Mouse (Mus musculus): ENCODE results near the gene Pigc. TPM values are rescaled to one million over a fixed set of nuclear protein-coding genes. Genes with fewer than 3 reads are reported as not detected.

Gene Pigc
- total RNA-seq, 2 experiments from 2014 or later: 8.9 to 11.6 TPM

DNA sequence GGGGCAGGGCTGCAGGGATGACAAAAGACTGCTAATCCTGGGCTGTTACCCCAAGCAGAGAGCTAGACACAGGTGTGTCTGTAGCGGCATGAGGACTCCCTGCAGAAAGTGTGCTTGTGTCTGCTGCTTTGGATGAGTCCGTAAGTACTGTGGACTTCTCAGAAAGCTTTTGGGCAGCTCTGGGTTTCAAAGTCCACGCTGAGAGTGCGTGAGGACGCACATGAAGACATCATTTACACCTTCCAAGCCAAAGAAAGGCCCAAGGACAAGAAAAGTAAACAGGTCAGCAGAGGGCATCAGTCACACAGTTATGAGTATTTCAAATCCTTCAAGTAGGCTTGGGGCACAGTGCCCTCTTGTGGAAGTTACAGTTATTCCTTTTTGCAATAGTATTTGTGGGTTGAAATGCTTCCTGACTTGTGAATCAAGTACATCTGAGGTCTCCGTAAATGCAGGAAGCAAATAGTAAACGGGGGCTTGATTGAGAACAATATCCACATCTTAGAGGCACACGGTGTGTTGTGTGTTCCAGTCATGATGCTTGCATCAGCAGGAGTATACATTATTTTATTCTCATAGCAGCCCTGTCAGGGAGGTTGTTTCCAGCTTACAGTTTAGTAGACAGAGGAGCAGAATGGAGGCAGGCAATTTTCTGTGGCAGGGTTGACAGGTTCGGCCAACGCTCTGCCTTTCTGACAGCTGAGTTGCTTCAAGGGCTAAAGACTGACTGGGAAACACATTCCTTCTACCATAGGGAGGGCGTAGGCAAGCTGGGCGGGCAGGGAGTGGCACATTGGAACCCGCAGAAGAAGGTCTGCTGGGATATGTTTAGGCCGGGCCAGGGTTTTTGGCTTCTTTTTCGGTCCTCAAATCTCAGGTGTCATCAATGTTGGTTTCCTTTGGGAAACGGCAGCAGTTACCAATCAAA is 7.5 kb downstream of the Pigc start:
- DNase-seq: peak; percentile 82 to 88

DNA sequence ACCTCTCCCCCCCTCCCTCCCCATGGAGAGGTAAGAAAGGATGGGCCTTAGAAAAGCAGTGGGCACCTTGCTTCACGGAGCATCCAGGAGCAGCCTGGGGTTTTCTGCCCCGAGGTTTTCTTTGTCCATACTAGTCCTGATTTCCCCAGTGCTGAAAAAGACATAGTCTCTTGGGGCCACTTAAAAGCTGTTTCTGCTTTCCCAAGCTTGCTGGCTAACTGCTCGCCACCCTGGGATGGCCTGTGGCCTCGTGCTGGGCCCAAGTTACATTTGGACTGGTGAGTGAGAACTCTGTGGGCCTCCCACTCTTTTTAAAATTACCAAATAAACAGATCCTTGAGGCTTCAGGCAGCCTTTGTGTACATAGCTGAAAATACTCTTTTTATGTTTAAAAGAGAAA is 8.3 kb downstream of the Pigc start:
- peak; percentile 50 to 65 for DNase-seq

DNA sequence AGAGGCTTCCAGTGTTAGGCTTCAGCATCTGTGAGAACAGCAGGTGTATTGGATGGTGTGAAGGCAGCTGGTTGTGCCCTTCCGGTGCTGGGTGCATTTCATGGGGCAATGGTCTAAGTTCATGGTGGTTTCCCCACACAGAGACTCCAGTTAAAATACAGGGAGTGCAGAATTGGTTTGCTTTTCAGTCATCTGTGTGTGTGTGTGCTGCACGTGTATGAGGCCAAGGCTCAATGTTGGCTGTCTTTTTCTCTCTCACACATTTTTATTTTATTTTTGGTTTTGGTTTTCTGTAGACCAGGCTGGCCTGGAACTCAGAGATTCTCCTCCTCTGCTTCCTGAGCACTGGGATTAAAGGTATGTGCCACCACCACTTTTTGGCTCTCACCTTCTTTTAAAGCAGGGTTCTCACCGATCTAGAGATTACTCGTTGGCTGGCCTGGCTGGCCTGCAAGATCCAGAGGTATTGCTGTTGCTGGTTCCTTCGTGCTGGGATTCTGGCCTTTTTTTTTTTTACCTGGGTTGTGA is 9.3 kb downstream of the Pigc start:
- no peak for DNase-seq

DNA sequence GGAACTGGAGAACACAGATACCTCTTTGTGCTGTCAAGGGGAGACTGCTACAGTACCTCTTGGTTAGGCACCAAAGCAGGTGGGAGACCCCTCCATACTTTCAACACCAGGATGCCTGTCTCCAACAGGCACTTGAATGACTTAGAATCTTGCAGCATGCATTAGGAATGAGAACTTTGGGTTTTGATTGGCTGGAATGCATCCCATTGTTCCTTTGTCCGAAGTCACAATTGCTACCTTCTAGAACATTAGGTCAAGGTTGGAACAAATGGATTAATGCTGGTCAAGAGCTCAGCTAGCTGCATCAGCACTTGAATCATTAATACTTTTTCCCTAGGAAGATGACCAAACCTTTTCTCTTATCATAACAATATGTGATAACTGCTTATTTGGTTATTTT is 10.6 kb downstream of the Pigc start, which contains the start of gene 4930558K02Rik:
Gene 4930558K02Rik (minus strand): TSS at position 101 of the 400 bp plus-strand sequence.
- DNase-seq: no peak

DNA sequence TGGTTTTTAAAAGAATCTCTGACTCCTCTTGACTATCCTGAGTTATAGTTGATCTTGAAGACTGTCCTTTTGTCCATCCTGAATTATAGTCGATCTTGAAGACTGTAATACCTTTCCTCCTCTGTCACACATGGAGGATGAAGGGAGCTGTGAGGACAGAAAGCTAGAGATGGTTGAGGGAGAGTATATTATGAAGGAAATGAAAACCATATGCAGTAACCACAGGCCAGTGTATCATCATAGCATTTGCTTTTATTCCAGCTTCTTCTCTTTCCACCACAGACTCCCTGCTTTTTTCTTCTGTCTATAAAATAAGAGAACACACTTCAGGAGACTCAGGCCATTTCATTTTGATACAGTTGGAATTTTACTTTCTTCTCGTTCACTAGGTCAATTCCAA is 11.1 kb downstream of the Pigc start:
- no peak for DNase-seq

DNA sequence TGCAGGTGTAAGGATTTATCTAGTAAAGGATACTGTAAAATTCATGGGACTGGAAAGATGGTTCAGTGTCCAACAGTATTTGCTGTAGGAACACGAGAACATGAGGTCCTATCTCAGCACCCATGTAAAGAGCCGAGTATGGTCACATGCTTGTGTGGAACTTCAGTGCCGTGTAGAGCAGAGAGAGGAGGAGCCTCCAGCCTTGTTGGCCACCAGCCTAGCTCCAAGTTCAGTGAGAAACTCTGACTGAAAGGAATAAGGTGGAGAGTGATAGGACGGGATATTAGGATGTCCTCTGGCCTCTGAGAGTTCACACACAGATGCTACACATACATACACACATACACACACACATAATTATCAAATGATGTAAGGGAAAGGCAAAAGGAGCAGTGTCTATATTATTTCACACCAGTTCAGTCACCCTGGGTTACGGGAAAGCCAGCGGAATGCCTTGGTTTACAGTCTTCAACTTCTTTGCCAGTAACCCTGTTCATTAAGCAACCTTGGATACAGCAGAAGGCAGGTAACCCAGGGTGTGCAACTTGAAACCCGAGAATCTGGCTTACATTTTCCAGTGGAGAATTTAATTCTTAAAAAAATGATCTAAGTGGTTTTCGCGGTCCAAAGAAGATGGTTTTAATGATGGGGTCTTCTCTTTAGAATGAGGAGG is 11.8 kb downstream of the Pigc start:
- no peak for DNase-seq

DNA sequence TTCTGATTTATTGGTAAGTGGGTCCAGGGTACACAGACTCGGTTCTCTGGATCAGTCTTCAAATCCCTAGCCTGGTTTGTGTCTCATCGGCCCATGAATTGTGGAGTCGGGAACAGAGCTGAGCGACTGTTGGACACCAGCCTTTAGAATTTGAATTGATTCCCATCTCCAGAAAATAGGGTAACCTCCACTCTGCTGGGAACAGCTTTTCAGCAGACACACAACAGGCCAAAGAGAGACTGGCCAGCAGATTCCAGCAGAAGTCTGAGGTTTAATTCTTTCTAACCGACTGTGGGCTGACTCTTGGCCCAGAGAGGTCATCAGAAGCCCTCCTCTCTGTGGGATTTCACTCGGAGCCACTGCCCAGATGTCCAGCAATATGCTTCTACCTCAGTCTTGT is 14.5 kb downstream of the Pigc start:
- peak; percentile 35 to 74 for DNase-seq

DNA sequence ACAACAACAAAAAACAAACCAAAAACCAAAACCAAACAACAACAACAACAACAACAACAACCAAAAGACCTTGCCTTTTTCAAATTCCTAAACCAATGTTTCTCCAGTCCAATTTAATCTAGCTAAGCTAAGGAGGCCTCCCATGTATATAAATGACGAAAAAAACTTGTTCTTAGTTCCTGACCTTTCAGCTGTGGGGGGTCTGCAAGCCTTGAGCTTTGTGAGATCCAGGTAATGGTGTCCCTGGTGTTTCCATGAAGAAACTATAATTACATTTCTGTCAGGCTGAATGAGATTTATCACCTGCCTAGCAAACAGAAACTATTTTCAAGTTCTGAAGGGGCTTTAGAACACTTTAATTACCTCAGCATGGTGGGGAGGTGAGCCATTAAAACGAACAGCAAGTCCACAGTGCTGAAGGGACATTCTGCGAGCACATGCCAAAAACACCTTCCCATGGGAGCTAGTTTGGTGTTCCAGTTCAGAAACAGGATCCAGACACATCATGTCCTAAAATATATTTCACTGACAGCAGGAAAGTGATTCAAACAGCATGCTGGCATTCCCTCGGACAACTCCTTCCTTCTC is 15.1 kb downstream of the Pigc start:
- DNase-seq: peak; percentile 68 to 77

DNA sequence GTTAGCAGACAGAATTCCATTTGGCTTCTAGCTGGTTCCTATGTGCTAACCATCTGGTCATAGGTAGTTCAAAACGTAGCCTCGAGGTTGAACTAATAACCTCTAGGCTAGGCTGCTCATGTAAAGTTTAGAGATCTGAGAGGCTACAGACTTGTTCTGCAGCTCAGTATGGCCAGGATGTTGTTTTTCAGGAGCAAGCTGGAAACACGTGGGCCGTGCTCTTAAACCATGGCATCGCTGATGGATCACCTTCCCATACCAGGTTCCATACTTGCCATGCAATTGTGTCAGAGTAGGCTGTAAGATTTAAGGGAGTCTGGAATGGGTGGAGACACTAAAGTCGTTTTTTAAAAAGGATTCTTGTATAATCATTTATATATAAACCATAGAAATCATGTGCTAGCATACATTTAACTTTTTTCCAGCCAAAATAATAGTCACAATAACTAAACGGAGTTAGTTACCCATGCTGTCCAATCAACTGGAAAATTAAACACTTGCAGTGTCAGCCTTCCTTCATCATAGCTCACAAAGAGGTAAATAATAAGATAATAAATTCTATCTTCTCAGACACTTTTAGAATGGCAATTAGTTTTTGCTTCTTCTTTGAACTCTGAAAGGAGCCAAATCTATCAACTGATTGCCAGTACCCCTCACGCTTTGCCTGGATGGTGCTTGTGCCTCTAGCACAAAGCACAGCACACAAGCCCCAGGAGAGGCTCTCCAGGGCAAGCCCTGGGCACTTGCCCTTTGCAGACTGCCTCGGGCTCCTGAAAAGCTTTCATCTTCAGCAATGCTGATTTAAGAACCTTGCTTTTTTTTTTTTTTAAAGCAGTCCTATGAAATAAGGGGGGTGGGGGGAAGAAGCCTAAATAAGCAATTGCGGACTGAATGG is 21.9 kb downstream of the Pigc start:
- no peak for DNase-seq

DNA sequence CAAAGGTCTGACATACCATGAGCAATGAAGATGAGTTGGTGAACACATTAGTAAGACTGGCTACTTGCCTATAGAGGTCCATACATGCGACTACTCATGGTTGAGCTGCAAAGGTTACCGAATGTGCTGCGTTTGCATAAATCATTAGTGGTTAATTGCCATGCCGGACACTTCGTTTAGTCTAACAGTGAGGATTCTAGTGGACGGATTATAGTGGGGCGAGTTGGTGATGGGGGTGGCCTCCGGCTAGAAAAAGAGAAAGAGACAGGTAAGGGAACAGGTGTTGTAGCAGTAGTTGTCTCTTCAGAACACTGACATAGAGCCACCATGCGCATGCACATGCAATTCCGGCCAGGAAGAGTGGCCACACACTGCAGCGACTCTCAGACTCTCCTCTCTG is 22.9 kb downstream of the Pigc start:
- no peak for DNase-seq

DNA sequence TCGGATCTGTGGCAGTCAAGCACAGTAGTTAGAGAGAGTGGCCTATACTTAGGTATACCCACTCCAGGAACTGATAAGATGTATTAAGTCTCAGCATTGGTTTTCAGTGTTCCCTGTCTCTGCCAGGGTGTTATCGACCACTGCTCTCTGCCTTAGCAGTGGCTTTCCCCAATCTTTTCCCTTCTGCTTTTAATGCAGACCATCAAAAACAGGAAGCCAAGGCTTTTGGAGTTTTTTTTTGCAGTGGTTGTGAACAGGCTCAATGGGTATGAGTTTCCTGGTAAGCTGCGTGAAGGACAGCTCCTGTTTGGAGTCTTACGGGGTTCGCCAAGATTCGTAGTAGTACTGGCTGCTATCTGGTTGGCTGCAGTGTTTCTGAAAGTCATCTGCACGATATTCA is 23.4 kb downstream of the Pigc start:
- no peak for DNase-seq

DNA sequence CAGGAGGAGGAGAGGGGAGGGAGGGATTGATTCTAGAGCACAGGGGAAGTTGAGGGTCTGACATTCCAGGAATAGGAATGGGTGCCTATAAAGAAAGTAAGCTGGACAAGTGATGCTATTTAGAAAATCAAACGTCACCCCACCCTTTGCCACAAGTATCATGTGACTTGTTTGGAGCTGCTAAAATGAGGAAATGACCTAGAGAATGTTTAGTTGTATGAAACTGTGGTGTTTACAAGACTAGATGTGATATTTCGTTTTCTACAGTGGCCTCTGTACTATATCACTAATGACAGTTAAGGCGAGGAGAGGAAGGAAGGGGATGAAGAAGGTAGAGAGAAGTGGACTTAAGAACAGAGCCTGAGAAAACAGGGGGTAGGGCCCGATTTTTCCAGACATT is 29.8 kb downstream of the Pigc start:
- DNase-seq: no peak

DNA sequence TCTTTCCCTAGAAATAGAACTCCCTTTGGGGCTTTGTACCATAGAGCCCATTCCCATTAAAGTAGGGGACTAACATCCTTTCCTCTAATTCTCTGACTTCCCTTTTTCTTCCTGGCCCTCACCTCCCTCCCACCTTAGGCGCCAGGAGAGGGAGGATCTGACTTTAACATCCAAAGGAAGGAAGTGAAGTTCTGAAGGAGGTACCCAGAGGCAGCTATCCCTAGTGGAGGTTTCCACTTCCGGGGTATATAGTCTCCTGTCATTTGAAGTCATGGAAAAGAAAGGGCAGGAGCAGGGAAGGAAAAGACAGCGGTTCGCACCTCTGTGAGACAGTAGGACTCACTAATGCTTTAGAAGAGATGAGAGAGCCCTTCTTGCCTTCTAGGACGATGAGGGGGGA is 30.4 kb downstream of the Pigc start:
- peak in 1 of 2 experiments; percentile 41 for DNase-seq

DNA sequence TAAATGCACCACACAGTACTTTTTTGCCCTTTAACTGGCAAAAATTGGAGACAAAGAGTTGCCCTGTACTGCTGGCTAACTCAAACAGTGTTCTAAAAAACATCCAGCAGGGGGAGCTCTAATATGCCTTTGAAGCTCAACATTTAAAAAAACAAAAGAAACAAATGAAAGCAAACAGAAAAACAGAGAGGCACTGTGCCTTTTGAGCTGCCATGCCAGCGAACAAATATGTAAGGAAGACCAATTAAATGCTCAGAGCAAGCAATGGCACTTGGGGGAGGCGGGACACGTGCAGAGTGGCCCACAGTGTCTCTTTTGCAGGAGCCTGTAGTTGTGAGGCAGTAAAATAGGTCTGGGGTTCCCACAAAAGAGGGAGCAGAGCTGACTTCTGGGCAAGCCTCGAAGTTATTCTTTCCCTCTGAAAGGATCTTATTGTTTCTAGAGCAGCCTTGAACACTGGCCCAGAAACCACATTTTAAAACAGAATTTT is 30.9 kb downstream of the Pigc start:
- DNase-seq: peak; percentile 63 to 83

DNA sequence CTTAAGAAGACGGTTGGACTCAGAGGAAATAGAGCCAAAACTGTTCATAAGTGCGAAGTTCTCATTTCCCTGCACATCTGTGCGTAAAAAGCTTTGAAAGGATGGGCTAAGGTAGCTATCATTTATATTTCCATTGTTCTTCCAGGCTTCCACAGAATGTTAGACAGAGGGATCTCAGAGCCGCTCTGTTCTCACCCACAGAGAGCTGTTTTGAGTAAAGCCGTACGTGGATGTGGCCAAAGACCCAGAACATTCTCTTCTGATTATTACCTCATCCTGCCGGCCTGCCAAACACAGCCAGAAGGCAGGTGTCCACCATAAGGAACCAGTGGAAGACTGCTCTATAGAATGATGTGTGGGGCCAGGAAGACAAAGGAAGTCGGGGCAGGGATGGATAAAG is 32.3 kb downstream of the Pigc start:
- peak; percentile 49 to 52 for DNase-seq

DNA sequence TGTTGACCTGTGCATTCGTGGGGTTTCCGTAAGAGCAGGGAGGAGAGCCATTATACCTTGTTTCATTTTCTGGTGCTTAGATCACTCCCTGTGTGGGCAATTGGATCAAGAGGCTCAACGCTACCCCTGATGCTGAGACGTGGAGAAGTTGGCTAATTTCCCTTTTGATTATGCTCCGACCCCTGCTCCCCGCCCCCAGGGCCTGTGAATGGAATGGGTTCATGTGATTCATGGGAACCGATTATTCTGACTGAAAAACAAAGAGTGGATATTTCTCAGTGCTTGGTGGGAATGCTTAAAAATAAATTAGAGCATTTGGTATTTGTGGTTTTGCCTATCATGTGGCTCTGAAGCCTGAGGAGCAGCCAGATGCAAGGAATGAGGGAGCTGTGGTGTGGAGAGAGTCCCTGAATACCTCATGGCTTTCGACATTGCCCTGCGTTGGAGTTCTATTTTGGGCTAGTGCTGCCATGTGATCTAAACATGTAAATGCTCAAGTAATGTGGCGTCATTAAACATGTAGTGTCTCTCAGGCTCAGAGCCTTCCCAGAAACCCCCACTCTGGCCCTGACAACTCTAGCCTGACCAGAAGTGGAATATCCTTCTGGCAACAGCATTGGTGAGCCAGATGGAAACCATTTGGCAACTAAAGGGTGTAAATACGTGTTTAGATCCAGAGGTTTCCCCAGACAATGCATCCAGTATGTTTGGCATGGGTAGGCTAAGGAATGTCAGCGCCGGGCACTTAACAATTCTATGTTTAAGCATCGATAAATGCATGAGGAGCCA is 34.9 kb downstream of the Pigc start:
- peak in 1 of 2 experiments; percentile 43 for DNase-seq

DNA sequence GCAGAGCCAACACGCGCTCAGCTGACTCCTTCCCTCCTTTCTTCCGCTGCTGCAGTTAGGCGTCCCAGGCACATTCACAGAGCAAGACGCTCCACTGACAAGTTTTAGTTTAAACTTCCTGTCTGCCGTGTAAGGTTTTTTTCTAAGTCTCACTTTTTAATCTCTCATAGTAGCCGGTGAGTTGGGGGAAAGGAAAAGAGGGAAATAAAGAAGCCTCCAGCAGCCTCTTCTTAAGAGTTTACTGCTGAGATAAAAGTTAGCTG is 35.5 kb downstream of the Pigc start:
- no peak for DNase-seq

DNA sequence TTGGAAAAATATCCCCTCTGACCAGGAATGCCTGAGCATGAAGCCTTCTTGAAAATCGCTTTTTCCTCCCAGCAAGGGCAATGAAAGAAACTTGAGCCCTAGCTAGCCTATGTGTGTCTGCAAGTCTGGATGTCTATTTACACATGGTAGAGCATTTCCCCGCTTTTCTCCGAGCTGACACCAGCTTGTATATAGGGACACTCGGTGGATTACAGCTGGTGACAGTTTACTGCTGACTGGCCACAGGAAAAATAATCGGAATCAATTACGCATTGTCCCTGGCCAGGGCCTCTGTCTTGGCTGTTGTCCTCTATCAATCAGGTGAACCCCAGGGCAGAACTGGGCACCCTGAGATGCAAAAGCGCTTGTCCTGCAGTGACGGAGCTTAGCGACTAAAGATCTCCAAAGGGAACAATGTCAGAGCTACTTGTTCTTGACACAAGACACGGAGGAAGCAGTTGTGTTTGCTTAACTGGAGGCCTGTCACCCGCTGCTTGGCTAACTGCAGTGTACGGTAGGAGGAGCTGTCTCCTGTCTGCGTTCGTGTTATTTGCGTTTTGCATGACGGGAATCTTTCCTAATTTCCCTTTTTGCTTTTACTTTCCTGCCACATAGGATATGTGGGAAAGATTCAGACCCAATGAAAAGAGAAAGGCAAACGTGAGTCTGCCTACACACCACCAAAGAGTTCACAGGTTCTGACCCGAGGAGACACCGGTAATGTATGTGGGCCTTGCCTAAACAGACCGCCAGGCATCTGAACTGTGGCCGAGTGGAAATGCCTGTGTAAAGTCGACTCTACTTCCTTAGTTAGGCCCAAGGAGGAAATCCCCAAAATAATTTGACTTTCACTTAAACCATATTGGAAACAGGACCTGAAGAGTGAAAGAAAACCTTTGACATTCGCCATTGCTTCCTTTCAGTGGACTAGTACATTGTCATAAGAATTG is 36.1 kb downstream of the Pigc start:
- peak; percentile 74 to 79 for DNase-seq

DNA sequence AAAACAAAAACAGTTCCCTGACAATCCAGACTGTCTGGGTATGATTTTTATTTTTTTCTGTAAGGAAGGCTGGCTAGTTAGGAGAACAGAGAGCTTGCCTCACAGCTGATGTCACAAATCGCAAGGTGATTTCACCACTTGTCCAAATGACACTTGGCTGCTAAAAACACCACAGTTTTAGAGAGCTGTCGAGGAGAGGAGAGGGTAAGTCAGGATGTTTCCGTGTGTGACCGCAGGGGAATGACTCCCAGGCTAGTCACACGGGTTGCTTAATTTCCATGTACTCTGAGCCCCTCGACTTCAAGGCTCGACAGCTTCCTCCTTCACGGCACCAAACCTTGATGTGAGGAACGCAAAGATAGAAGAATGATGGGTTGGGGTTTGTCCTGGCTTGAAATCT is 37.1 kb downstream of the Pigc start:
- DNase-seq: no peak

DNA sequence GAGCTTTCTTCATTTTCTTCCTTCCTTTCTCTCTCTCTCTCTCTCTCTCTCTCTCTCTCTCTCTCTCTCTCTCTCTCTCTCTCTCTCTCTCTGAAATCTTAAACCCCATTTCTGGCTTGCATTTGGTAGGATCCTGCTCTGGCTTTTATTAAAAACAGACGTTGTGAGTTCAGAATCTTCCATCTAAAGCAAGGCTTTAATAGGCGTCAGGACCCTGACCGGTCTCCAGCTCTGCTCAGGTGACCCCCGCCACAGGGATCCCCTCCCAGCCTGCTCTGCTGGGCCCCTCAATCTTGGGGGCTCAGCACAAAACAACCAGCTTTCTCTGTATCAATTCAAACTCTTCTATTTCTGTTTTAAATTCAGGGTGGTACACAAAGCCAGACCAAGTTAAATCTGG is 39.2 kb downstream of the Pigc start:
- DNase-seq: no peak

All from heart, adult 18-20 months (tissue).